Mouse (Mus musculus) splenic B cell, adult 2 months (primary cell): ENCODE results near the gene Frat2.

Experiments
- DNase-seq: peaks from one replicate; pipeline ENCODE4 v3.0.0-alpha.2; 2011; ENCODE audit warnings: low read depth, low spot score
- H3K27me3 ChIP-seq: 2 replicates; pipeline ENCODE4 v1.6.1; 2012; ENCODE audit warnings: mild to moderate bottlenecking, low read length, moderate library complexity, mixed read lengths; ENCODE audit not compliant: control insufficient read depth, poor library complexity, insufficient read depth, severe bottlenecking
- H3K36me3 ChIP-seq: 2 replicates; pipeline ENCODE4 v1.6.1; 2012; ENCODE audit warnings: mild to moderate bottlenecking, low read length, moderate library complexity, mixed read lengths; ENCODE audit not compliant: control insufficient read depth, poor library complexity, insufficient read depth, severe bottlenecking

Gene Frat2

DNA sequence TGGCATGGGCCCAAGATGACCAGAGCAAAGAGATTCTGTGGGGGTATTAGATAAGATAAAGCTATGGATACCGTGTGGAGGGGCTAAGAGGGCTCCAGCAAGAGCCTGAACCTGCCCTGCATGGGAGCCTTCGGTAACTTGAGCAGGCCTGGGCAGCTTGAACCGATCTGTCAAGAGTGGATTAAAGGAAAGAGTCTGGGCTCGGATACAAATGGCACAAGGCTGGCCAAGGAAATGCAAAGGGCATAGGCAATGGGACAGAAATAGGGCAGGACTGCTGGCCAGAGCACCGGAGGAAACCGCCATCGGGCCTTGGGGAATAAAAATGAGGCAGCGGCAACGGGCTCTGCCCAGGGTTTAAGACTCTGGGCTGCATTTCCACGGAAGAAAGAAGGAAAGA lies 30.6 kb downstream of the Frat2 start:
- no peaks in the 10 kb centered on the region; the same call in 1 of the 2 replicates for H3K27me3 ChIP-seq
- DNase-seq = no peak

DNA sequence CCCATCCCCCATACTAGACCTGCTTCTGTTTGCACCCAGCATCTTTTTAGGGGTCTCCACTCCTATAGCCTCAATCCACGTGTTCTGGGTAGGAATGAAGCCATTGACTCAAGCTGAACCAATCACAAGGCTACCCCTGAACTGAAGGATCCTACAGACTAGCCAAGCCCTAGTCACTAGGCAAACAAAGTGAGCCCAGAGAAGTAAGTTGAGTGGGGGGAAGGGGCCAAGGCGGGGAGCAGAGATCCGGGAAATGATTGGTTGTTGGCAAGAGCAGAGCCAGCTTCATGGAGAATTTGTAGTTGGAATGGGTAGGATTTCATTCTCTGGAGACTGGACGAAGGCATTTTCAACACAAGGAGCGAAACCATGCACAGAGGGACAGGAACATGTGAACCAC lies 31.0 kb downstream of the Frat2 start:
- Histone ChIP-seq H3K36me3 (no peaks in the 10 kb centered on the region), H3K27me3 (no peaks in the 10 kb centered on the region; the same call in 1 of the 2 replicates)
- DNase-seq = no peak

More for the DNA sequence above, 30.6 kb downstream of the Frat2 start:
- H3K36me3 ChIP-seq = no peaks in the 10 kb centered on the region

DNA sequence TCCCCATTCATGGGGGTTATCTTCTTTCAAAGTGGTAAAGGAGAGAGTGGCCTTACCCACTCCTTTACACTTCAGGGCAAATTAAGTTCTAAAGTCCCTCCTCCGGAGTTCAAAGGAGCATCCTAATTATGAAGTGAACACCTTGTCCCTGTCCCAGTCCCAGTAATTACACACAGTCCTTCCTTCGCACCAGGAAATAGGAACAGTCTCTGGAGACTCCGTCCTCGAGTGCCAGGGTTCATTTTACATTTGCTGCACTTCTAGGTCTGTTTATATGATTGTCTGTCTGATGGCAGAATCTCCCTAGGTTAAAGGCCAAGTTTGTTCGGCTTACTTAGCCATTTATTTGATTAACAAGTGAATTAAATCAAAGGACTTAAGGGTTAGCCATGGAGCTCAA lies 31.5 kb downstream of the Frat2 start:
- DNase-seq = no peak
- Histone ChIP-seq H3K36me3 (no peaks in the 10 kb centered on the region), H3K27me3 (no peaks in the 10 kb centered on the region; the same call in 1 of the 2 replicates)

DNA sequence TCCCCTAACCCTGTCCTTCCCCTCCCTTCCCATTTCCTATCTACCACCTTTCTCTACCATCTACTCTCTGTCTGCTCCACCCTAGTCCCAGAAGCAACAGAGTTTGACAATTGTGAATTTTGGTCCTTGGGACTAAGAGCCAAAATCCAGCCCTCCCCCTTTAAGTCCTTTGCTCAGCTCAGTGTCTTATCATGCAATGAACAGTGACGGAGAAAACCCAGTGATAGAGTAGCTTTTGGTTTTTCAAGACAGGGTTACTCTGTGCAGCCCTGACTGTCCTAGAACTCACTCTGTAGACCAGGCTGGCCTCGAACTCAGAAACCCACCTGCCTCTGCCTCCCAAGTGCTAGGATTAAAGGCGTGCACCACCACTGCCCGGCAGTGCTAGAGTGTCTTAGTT lies 34.6 kb downstream of the Frat2 start:
- no peak for DNase-seq
- Histone ChIP-seq H3K36me3 (no peaks in the 10 kb centered on the region), H3K27me3 (no peaks in the 10 kb centered on the region)

DNA sequence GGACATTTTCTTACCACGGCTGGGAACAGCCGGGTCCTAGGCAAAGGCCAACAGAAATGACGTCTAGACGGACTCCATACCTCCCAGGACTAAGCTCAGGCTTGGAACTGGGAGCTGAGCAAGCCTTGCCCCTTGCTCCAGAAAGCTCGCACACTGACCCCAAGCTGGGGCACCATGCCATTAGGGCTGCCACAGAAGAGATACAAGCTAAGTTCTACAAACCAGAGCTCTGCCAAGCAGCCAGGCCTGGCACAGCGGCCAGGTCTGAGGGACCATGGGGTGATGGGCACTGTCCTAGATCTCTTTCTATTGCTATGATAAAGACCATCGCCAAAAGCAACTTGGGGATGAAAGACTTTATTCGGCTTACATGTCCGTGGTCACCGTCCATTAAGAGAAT lies 35.4 kb downstream of the Frat2 start:
- no peaks in the 10 kb centered on the region; the same call in 1 of the 2 replicates for H3K27me3 ChIP-seq
- H3K36me3 ChIP-seq = no peaks in the 10 kb centered on the region

DNA sequence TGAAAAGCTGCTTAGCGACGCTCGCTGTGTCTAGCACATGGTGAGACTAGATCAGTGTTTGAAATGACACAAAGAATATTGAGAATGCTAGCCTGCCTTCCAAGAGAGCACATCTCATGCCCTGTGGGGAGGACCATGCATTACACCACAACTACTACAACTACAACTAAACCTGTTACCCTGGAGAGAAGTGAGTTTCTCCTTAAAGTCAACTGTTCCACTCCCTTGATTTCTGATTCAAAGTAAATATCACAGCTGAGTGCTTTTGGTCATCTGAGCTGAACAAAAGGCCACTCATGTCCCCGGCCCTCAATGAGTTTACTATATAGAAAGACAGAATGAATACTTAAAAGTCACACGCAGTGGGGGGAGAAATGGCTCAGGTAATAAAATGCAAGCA lies 37.9 kb downstream of the Frat2 start:
- Histone ChIP-seq H3K36me3 (no peaks in the 10 kb centered on the region), H3K27me3 (no peaks in the 10 kb centered on the region; the same call in 1 of the 2 replicates)
- no peak for DNase-seq

More for the DNA sequence above, 35.4 kb downstream of the Frat2 start:
- no peak for DNase-seq

DNA sequence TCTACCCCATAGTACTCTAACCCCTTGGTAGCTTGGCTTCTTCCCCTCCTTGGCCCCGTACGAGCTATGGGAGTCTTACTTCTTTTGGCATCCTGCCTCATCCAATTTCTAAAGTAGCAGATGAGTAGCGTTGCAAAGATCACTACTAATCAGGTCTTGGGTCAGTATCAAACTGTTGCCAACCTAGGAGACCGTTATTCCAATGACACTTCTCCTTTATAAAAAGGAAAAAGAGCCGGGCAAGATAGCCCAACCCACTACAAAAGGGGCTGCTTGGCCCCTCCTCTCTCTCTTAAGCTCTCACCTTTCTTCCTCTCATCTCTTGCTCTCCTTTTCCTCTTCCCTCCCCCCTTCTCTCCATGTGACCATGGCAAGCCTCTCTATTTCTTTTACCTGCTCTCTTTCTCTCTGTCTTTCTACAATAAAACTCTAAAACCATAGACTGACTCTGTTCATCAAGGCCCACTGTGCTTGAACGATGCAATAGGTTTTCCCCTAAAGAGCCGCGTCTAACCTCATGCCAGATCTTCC lies 39.8 kb downstream of the Frat2 start:
- no peak for DNase-seq
- Histone ChIP-seq H3K36me3 (no peaks in the 10 kb centered on the region), H3K27me3 (no peaks in the 10 kb centered on the region; the same call in 1 of the 2 replicates)

DNA sequence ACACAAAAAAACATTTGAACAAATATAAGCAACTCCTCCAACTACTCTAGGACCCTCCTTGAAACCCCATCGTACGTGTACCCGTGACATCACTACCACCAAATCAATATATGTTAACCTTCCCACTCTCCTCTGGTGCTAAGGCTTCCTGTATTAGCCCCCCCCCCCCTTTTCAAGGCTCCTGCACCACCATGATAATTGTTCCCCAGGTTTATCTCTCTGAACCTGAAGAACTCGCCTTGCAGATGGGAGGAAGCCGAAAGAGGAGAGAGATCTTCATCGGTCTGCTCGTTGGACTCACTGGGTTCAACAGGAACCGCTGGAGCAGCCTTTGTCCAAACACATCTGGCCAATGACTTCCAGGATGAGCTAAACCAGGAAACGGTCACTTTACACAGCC lies 40.4 kb downstream of the Frat2 start:
- Histone ChIP-seq H3K27me3 (no peaks in the 10 kb centered on the region; the same call in 1 of the 2 replicates), H3K36me3 (no peaks in the 10 kb centered on the region)
- no peak for DNase-seq

DNA sequence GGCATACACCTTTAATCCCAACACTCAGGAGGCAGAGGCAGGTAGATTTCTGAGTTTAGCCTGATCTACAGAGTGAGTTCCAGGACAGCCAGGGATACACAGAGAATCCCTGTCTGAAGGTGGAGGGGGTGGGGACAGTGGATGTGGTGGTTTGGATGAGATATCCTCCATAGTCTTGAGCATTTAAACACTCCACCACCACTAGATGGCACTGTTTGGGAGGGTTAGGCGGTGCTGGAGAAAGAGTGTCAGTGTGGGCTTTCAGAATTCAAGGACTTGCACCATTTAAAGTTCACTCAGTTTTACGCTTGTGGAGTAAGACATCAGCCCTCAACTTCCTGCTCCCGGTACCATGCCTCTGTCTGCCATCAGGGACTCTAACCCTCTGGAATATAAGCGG lies 42.1 kb downstream of the Frat2 start:
- peak; percentile 45 for DNase-seq
- no peaks in the 10 kb centered on the region; the same call in 1 of the 2 replicates for H3K27me3 ChIP-seq
- no peaks in the 10 kb centered on the region for H3K36me3 ChIP-seq

DNA sequence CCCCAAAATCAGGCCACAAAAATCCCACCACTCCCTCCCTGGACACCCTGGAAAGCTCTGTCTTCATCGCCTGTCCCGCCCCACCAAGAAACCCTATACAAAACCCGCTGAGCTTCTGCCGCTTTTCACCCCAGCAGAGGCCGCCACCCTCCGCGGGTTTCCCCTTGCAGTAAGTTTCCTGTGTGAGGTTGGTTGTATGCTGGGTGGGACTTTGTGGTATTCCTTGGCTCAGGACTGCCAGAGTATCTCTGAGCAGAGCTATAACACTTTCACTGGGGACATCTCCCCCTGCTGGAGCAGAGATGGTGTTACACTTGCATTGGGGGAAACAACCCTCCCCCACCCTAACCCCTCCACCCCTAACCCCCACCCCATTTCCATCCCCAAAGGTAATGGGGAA lies 44.6 kb downstream of the Frat2 start:
- Histone ChIP-seq H3K36me3 (no peaks in the 10 kb centered on the region), H3K27me3 (no peaks in the 10 kb centered on the region; the same call in 1 of the 2 replicates)
- DNase-seq = peak; percentile 72

DNA sequence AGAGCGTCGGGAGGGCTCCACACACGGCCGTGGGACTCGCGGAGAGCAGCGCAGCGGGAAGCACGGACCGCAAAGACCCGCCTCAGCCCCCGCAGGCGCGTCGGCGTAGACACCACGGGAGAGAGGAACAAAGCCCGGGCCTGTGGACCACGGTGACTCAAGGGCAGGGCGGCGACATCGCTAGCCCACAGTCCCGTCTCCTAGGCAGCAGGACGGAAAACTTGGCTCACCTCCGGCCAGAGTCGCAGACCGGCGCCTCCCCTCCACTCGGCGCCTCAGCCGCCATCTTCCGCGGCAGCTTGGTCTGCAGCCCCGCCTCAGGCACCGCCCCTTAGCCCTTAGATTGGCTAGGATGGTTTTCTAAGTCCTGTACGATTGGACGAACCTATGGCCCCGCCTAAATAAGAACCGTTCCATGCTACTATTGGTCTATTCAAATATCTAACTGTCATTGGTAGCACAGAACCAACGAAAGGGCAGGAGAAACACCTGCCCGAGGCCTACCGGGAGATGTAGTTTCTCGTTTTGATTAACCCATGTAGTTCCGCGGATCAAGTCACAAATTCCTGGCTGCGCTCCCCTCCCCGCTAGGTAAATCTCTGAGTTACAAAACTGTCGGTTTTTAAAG lies 46.1 kb downstream of the Frat2 start, which contains the start of gene Arhgap19:
Gene Arhgap19, minus strand, starts transcription at position 306 of the 628 bp plus-strand sequence.
- DNase-seq = peak; percentile 95
- no peaks in the 10 kb centered on the region for H3K27me3 ChIP-seq
- H3K36me3 ChIP-seq = no peaks in the 10 kb centered on the region

DNA sequence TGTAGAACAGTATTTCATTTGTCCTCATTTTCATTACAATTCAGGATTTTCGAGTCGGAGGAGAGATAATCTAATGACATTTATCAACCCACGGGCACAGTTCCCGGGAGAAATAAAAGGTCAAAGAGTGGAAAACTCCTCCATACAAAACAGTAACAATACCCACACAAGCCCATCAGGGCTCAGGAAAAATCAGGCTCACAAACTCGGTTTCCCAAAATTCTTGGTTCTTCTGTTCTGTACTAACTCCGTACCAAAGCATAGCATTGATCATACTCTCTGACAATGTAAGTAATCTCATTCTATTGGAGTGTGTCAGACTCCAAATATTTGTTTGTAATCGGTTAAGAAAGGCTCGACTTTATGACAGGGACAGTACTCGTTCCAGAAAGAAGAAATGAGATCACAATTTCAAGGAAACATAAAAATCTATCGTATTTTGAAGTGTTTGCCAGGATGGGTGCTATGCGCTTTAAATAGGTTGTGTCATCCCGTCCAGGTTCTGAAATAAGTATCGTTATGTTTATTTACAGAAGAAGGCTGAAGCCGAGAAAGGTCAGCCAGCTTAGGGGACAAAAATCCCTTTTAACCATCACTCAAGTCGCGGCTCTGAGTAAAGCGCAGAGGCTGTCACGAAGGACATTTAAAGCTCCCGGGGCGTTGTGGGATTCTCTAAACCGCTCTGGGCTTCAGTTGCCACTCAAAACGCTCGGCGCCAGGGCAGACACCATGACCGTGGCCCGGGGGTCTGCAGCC lies 46.8 kb downstream of the Frat2 start:
- Histone ChIP-seq H3K36me3 (no peaks in the 10 kb centered on the region), H3K27me3 (no peaks in the 10 kb centered on the region)
- DNase-seq = no peak

DNA sequence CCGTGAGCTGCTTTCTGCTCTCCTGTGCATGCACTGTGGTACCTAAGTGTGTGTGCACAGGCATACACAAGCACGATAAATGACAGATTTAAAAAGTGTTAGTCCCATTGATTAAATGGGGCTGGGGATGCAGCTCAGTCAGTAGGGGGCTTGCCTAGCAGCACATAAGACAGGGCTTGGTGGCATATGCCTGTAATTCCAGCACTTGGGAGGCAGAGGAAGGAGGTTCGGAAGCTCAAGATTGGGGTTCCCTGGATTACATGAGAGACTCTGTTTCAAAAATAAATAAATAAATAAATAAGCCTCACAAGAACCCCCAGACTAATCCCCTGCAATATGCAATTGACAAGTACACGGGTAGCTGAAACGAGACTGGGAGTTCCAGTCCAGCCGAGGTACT lies 47.5 kb downstream of the Frat2 start:
- no peaks in the 10 kb centered on the region for H3K27me3 ChIP-seq
- DNase-seq = no peak

DNA sequence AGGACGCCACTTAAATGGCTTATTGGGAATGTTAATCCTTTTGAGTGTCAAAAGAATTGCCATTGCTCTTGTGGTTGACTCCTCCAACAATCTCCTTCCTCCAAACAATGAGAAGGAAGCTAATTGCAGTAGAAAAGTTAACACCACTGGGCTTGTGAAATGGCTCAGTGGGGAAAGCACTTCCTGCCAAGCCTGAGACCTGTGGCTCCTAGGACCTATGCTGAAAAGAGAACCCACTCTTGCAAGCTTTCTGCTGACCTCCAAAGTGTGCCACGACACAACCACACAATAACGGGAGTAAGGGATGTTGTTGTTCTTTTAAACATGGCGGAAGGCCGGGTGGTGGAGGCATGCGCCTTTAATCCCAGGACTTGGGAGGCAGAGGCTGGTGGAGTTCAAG lies 50.4 kb downstream of the Frat2 start:
- Histone ChIP-seq H3K27me3 (no peaks in the 10 kb centered on the region), H3K36me3 (no peaks in the 10 kb centered on the region)
- DNase-seq = no peak

More for the DNA sequence above, 47.5 kb downstream of the Frat2 start:
- H3K36me3 ChIP-seq = no peaks in the 10 kb centered on the region

DNA sequence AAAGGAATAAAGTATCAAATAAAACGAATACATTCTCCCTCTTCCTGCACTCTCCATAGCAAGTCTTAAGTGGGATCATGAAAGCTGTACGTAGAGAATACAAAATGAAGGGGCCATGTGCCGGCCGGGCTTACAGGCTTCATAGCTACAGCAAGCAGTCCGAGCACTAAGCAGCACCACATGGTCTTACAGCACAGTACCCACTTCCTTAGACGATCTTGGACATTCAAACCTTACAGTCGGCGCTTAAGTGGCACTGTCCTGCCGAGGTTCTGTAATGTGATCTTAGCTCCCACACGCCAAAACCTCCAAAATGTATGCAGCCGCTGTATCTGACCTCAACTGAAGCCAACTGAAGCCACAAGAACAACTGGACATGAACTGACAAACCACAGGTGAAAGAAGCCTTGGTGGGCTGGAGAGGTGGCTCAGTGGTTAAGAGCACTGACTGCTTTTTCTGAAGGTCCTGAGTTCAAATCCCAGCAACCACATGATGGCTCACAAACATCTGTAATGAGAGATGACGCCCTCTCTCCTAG lies 51.1 kb downstream of the Frat2 start:
- no peak for DNase-seq
- no peaks in the 10 kb centered on the region for H3K36me3 ChIP-seq

More for the DNA sequence above, 51.1 kb downstream of the Frat2 start:
- no peaks in the 10 kb centered on the region for H3K27me3 ChIP-seq
